Mouse (Mus musculus): ENCODE measurements around the gene Ephb2.

The Ephb2 gene

DNA sequence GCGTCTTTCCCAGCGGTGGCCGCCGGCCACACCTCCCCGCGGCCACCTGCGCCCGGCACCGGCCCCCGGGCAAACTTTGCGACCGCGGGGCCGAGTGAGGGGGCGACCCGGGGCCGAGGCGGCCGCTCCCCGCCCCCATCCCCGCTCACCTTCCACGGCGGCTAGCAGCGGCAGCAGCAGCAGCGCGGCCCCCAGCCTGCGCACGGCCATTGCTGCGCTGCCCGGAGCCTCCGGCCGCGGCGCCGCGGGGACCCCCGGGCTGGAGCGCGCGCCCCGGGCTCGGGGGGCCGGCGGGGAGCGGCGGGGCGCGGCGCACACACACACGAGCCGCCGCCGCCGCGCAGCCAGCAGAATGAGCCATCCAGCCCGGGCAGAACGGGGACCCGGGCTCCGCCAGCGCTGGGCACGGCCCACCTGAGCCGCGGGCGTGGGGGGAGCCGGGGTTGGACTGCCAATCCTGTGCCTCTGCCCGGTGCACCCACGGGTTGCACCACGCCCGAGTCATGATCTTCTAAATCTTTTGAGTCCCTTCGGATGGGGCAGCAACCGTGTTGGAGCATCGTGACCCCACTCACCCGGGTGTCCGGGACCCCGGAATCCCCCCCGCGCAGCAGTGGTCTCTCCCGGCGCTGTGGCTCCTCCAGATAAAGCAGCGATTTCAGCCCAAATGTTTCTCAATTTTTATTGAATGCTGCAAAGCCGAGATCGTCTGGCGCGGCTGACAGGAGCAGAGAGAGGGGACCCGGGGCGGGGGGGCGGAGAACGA, at the start of gene Ephb2:
Ephb2 (minus strand) TSS at position 368 of the 766 bp plus-strand sequence.
- DNase-seq, result peak; percentile 51

DNA sequence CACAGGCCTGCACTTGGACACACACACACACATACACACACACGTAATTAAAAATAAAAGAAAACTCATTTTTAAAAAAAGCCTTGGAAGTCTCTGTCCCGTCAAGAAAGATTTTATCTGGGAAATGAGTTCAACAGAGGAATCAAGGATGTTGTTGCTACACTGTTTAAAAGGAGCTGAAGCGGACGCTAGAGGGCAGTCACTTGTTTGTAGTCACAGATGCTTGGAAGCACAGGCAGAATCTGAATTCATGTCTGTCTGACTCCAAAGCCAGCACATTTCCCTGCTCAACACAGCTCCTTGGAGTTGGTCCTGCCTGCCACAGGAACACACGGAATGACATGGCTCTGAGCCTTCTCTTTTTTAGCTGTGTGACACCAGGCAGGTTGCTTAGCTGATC, 42.8 kb upstream of the Ephb2 start:
- DNase-seq, result no peak

DNA sequence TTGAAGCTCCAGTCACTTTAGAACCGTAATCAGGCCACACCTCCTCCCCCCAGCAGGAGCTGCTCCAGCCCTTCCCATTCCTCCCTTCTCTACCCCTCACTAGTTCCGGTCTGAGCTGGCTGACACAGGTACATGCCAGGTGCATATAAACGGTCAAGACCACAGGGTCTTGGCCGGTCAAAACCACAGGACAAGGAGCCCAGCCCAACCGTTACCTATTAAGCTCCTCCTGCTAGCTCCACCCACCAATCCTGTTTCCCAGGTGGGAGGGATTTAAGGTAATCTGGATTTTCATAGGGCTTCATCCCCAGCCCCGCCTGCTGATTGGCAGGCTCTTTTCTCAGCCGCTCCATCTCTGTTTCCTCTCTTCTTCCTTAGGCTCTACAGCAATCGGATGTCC, 42.4 kb upstream of the Ephb2 start:
- no peak for DNase-seq

DNA sequence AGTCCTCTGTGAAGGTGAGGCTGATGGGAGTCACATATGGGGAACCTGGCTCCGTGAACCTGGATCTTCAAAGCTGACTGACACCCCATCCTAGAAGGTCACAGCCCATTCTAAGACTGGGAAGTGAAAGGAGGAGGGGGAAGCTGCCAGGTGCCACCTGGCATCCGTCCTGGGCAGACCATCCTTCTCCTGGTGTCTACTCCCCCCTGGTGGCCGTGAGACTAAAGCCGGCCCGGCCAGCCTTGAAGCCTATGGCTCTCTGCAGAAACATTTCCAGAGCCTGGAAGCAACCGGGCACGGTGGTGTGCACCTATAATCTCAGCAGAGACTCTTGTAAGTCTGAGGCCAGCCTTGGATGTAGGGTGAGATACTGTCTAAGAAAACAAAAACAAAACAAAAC, 41.2 kb upstream of the Ephb2 start:
- DNase-seq, result peak; percentile 21

DNA sequence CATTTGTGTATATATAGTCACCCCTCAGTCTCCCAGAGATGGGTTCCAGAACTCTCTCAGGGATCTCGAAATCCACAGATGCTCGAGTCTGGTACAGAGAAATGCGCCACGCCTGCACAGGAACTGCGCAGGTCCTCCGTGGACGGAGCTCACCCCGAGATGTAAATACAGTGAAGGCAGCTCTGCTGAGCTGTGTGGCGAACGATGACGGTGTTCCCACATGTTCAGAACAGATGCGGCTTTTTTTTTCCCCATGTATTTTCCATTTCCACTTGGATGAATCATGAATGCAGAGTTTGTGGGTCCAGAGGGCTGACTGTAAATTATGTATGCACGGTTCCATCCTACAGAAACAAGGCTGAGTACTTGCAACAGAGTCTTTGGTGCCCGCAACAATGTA, 39.2 kb upstream of the Ephb2 start:
- no peak for DNase-seq

DNA sequence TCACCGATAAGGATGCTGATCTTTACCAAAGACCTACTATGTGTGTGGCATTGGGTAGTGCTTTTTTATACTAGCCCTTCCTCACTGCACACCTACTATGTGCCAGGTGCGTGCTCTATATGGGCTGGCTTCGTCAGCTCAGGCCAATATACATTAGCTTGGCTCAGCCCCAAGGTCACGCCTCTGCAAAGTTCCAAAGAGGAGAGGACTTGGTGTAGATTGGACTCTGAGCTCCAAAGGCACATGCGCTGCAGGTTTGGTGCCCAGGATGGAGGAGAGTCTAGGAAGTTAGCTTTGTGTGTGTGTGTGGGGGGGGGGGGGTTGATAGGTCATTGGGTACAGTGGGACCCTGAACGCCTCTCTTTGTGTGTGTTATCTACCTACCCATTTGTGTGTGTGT, 32.6 kb upstream of the Ephb2 start:
- DNase-seq, result no peak

DNA sequence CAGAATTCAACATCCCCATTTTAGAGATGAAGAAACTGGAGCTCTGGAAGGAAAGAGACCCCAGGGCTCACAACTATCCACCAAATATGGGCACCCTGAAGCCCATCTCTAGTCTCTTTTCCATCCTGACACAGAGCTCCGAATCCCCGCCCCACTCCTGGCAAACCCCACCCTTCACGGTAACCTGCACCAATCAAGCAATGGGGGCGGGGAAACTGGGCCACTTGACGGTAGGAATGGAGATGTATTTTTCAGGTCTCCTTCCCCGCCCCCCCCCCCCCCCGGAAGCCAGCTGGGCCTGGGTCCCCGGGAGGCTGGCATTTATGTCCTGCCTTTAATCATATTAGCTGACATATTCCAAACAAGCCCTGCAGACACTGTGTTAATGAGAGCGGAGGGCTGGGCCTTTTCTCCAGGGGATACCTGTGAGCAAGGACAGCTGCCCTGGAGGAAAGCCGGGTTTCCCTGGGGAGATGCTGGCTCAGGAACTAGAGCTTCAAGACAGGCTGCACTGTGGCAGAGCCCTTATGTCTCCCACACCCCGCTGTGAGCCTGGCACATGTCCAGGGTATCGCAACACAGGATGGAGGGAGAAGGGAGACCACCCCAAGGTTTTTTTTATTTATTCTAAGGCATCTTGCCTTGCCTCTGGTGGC, 32.0 kb upstream of the Ephb2 start:
- DNase-seq, result no peak

DNA sequence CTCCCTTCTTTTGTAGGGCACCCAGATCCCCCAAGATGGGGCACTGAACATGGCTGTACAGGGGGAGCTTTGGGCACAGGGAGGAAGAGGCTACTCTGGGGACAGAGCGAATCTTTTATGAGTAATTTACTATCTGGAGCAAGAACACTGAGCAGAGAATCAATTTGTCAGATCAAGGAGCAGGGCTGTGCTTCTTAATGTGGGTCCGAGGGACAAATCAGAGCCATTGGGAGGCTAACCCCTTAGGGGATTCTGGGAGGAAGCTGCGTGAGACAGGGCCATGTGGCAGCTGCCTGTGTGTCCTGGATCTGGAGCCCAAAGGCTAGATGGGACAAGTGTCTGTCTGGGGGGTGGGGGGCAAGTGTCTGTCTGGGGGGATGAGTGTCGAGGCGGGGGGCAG, 29.7 kb upstream of the Ephb2 start:
- no peak for DNase-seq

DNA sequence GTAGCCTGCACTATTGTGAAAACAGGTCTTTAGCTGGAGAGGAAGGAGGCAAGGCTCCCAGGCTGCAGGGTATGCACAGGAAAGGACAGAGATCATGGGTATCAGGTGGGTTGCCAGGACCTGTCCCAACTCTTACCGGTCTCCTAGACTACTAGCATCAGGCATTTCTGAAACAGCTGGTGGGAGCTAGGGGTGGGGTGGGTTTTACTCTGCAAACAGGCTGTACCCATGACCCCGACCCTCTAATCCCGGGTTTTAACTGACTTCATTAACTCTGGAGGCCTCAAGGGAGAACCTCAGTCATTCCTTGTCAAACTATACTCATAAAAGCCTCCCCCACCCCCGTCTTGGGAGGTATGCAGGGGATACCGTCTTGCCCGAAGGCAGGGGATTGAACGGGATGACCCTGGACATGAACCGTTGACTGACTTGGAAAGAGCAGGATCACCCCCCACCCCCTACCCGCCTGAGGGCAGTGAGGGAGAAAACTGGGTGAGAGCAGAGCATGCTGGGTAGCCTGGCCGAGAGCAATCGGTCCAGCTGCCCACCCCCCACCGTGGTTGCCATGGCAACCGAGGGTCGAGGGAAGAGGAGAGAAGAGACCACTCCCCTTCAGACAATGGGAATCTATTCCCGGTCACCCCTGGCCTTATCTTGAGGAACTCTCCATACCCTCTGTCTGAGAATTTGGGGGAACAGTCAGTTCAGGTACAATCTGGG, 29.1 kb upstream of the Ephb2 start:
- no peak for DNase-seq

DNA sequence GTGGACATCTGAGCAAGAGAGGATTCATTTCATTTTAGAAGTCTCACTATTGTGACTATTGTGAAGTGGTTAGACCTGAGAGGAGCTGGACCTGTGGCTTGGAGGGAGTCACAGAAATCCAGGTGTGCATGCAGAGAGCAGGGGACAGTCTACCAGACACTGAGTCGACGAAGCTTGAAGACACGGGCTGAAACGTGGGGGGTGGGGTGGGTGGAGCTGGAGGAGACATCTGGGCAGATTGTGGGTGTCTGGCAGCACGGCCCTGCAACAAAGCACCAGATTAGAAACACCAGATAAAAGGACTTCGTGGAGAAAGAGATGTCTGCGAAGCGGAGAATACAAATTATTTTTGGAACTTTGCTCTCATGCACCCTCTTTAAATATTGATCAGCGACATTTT, 27.7 kb upstream of the Ephb2 start:
- DNase-seq, result no peak

DNA sequence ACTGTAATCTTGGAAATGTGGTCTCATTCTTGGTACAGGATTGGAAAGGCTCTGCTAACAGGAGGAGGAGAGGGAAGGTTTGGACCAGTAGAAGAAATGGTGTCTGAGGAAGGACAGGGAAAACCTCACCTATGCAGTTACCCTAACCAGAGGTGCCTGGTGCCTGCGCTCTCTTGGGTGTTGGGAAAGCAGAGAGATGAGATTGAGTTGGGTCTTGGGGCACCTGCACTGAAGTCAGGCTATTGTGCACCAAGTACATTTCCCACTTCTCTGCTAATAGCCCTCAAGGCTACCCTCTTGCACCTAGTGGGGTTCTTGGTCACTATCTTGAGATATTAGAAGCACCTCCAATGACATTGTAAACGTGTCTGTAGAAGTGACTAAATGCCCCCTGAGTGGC, 26.6 kb upstream of the Ephb2 start:
- DNase-seq, result no peak

DNA sequence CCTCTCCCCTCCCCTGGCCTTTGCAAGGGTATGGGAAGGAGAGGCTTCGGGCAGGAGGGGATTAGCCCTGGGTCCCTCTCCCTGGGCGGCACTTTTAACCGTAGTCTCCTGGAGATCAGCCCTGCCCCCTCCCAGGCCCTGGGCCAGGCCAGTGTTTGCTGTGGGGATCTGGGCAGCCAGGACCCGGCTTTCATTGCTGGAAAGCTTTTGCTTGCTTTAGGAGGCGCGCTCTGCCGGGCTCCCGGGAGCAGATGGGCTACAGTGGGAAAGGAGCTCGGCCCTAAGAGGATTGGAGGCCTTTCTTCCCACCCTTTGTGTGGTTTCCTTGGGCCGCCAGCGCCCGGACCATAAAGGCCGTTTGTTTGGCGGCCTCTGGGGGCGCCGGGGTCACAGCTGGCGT, 26.0 kb upstream of the Ephb2 start:
- no peak for DNase-seq

DNA sequence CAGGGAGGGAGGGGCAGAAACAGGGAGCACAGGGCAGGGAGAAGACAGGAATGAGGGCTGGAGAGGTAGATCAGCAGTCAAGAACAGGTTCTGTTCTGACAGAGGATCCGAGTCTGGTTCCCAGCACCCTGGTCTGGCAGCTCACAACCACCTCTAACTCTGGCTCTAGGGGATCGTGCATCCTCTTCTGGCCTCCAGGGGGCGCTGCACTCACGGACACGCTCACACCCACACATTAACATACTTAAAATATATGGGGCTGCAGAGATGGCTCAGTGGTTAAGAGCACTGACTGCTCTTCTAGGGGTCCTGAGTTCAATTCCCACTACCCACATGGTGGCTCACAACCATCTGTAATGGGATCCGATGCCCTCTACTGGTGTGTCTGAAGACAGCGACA, 24.2 kb upstream of the Ephb2 start:
- no peak for DNase-seq

DNA sequence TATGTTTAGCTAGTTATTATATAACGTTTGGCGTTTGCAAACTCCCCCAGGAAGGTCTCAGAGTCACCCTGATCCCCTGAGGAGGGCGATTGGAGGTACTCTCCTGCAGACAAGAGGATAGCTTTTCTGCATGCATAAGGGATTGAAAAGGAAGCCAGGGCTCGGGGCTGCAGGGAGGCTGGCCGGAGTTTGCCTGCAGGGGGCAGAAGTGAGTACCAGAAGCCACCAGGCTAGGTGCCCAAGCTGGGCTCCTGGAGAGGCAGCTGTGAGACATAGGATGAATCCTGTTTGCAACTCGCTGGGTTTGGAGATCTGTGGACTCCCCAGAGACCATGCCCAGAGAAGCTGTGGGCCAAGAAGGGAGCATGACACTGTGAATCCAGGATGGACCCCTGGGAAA, 19.3 kb upstream of the Ephb2 start:
- DNase-seq, result no peak

DNA sequence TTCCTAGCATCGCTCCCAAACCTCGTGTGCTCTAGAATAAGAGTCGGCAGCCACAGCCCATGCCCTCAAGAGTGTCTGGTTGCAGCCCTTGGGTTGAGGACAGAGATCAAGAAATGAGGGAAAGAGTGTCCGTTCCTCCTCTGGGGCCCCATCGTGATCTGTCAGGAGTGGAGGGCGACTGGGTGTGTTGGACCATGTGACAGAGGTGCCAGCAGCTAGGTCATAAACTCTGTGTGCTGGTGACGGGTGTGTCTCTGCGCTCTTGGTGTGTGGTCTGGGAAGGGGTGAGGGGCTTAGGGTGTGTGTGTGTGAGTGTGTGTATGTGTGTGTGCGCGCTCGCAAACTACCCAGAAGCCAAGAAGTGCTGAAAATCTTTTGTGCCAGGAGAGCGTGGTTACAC, 17.2 kb upstream of the Ephb2 start:
- no peak for DNase-seq

DNA sequence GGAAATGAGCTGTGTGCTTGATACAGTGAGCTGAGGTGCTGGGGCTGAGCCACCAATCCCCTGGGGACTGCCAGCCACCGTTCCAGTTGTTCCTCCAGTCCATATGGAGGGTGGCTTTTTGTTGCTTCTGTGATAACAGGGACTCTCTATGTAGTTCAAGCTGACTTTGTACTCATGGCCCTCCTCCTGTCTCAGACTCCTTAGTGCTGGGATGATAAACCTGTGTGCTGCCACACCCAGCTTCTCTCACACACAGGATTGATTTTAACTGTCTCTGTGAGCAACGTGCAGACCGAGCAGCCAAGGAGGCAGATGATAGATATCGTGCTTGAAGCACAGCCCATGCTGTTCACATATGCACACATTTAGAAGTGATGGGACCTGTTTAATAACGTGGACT, 16.3 kb upstream of the Ephb2 start:
- no peak for DNase-seq

DNA sequence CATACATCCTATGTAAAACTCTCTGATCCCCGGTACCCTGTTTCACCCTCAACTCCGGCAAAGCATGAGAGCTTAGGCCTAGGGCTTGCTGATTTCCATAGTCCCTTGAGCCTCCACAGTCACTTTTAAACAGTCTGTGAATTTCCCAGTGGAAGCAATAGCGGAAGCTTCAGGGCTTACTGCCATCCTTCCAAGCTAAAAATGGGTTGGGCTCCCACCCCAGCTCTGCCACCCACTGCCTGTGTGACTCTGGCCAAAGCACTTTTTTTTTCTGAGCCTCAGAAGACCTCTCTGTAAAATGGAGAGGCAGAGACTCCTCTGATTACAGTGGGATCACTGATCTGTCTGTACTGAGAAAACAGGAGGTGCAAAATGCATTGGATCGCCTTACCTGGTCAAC, 12.8 kb upstream of the Ephb2 start:
- DNase-seq, result no peak

DNA sequence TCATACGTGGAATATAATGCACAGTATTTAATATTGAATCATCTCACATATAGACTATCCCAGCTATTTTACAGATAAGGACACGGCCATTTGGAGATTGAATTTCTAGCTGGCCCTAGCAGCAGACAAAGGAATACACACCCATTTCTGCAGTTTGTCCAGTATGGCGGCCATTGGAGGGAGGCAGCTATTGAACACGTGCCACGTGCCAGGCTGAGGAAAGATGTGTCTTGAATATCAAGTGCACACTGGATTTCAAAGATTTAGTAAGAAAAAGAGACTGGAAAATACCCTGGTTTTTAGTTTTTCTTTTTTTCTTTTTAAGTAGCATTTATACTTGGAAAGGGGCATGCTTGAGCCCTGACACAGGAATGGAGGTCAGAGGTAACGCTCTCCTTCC, 11.4 kb upstream of the Ephb2 start:
- no peak for DNase-seq

DNA sequence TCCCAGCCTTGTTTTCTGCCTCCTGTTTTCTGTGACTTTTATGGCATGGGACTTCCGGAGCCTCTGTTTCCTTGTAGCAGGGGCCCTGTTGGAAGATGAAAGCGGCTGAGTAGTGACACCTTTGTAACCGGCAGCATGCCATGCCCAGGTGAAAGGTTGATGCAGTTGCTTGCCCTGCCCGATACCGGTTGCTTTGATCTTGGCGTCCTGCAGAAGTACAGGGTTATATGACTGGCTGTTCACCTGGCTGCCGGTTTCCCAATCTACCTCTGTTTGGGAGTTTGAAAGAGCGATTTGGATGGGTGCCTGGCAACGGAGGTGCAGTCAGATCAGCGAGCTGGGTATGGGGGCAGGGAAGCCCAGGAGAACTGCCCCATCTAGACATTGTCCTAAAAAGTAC, 7.0 kb upstream of the Ephb2 start:
- no peak for DNase-seq

DNA sequence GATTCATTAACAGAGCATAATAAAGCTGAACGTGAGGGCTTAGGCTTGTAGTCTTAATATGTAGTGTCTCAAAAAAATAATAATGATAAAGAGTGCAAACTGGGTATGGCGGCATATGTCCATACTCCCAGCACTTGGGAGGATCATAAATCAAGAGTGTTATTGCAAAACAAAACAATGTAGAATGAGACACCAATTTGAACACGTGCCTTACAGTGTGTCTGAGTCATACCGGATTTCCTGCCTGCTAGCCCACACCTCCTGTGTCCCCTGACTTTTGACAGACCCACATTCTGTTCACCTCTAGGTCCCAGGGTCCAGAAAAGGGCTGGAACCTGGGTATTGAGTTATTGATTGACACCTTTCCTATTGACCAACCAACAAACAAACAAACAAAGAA, 6.2 kb upstream of the Ephb2 start:
- DNase-seq, result no peak

DNA sequence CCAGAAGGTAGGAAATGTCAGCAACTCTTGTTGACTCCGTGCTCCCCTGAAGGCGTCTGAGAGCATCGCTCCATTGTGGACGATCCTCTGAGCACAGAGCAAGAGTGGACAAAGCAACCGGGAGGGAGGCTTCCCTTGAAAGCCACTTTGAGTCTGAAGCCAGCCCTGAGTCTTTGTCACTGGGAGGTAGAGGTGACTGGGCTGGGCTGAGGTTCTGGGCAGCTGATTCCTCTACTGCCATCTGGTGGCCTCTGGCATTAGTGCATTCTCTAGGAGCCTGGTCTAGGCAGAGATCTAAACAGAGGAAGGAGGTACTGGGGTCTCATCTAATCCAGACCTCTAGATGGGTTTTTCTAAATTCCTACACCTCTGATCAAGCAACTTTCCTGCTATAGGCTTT, 5.3 kb upstream of the Ephb2 start:
- peak; percentile 61 for DNase-seq

DNA sequence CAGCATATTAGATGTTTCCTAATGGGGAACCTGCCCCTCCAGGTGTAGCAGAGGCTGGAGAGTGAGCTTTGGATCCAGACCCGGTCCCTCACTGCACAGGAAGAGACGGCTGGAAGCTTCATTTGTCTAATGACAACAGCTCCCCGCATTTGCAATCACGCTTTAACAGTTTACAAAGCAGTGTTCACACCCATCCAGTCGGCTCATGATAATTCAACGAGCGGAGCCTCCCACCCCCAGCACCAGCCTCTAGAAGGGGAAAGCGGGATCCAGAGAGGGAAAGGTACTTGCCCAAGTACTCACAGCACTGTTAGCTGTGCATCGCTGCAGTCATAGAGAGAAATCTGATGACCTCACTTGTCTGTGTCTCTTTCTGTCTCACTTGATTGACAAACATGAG, 2.7 kb upstream of the Ephb2 start:
- no peak for DNase-seq

DNA sequence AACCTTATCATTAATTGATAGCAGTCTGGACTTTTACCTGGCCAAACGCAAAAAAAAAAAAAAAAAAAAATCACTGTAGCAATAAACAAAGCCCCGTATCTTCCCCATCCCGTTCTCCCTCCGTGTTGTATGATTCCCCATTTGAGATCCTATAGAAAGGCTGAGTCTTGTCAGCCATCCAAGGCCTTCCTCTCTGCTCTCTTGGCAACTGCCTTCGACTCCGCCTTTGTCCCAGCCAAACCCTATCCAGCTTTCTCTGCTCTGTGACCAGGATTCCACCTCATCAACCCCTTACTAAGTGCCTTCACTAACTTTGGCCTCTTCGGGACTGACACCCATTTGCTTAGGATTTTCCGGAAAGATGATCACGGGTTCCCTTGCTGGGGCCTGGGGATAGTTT, 2.2 kb upstream of the Ephb2 start:
- DNase-seq, result no peak

DNA sequence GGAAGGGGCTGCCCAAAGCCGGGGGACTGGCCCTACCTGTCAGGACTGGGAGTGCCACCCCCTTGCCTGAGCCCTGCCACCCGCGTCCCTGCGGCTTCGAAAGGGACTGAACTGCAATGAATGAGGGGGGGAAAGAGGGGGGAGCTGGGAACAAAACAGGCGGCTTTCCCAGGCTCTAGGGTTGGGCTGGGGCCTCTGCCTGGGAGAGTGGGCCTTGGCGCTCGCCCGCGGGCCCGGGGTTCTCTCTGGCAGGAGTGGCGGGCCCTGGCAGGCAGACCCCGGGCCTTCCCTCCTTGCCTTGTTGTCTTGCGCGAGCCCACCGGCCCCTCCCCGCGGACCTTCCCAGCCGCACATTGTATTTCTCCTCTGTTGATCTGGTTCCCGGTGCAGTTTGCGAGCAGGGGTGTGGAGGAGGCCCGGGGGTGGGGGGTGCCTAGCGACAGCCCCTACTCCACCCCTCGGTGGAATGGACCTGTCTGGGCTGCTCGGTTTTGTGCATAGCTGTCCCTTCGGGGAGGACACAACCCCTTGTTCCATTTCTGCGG, 671 bp upstream of the Ephb2 start:
- no peak for DNase-seq

Measured in kidney, adult 11 months (tissue).